Mouse (Mus musculus): ENCODE results near the gene Dnajb1.
"Not testable (repeated sequence)": the region's sequence is repeated elsewhere in the genome, so short reads cannot be mapped to it uniquely, and the experiment has no call there.

Dnajb1 gene

DNA sequence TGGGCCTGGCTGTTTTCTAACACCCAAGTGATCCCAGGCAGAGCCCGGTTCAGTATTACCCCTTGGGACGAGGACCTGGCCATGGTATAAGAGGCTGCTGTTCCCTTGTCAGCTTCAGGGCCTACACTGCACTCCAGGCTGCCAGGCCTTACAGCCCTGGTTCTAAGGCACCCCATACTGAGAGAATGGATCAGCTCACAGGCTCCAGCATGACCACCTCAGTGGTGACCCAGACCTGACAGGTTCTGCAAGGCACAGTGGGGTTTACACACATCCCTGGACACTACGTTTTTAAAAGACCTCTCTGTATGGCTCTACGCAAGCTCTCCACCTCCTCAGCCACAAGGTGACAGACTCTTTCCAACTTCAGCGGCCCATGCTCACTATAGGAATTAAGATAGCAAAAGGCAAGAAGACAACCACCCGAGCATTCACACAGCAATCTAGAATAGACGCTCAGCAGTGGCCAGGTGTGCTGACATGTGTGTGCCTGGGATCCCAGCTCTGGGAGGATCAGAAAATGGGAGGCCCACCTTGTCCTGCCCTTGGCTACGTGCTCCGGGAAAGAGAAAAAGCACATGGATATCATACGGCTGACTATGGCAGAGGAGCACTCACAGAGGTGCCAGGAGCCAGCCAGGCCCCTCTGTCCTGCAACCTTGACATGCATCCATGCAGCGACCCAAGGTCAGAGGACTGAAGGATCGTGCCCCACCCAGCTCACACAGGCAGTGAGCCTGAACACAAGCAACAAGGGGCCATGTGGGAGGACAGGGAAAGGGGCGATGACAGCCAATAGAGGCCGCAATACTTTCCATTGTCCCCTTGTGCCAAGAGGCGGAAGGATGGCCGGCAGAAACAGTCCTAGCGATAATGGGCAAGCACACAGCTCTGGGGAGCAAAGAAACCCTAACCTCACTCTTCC is 29.6 kb upstream of the Dnajb1 start:
- DNase-seq (ENCODE audit: low spot score in 2 of 2), result peak; percentile 0 to 4

DNA sequence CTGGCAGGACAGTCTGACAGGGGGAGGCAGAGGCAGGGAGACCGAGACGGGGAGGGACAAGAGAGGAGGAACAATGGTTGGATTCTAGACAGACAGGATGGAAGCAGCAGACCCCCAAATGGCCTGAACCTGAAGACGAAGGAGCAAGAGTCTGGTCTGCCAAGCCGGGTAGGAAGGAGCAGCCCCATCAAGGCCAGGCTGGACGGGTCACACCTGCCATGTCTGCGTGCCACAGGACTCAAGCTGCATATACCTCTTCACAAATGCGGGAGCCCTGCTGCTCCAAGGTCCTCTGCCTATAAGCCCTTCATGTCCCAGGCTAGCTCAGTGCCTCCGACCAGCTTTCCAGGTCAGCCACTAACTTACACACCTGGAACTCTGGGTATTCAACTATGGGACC is 28.3 kb upstream of the Dnajb1 start:
- no peak for DNase-seq (ENCODE audit: low spot score in 2 of 2)

DNA sequence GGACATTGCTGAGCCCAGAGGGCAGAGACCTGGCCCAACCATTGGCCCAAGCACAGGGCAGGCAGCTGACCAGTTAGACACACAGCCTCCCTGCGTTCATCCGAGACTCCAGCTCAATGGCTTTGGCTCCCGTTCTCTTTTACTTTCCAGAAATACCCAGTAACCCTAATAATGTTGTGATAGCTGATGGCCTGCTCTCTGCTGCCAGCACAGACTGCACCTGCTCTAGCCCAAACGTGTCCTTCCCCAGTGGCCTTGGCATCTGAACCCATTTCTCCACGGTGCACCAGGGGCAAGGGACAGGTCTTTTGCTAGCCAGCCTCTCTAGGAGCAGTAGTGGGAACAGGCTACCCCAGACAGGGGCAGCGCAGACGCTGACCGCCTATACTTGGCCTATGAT is 27.2 kb upstream of the Dnajb1 start:
- DNase-seq (ENCODE audit: low spot score in 2 of 2), result peak in 1 of 2 experiments; percentile 5

DNA sequence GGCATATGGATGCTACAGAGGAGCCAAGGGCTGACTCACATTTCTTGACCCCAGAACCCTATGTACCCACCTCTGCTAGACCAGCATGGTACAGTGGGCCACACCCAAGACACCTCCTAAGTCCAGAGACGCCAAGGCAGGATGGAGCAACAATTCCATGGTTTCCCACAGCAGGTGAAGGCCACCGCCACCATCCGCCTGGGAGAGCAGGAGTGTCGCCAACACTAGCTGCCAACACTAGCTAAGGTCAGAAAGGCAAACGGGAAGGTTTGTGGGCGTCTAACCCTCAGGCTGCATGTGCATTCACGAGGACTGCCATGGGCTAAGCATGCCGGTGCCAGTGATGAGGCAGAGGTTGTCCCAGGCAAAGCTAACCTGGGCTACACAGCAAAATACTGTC is 25.8 kb upstream of the Dnajb1 start:
- no peak for DNase-seq (ENCODE audit: low spot score in 2 of 2)

DNA sequence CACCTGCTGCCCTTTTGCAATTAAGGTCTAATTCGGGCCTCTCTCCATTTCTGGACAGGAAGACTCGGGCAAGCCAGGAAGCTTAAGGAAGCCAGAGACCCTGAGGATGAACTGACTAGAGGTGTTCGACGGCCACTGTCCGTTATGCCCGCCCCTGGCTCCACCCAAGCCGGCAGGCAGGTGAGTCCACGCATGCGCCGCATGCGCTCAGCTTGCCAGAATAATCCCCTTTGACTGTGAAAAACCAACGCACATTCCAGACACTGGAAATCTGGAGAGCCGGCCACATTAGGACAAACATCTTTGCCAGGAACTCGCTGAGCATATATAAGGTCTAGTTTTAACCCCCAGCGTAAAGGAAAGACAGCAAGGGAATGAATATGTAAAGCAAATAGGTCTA is 24.8 kb upstream of the Dnajb1 start:
- DNase-seq (ENCODE audit: low spot score in 2 of 2), result no peak

DNA sequence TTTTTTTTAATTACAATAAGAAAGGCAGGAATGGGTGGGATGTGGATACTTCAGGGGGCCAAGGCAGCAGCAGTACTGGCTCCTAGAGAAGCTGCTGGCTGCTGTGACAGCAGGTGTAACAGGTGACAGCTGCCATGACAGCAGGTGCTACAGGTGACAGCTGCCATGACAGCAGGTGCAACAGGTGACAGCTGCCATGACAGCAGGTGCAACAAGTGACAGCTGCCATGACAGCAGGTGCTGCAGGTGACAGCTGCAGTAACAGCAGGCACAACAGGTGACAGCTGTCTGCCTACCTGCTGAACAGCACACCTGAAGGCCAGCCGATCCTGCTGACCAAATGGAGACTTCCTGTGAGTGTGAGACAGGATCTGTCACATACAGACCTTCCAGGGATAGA is 23.2 kb upstream of the Dnajb1 start:
- DNase-seq (ENCODE audit: low spot score in 2 of 2), result no peak

DNA sequence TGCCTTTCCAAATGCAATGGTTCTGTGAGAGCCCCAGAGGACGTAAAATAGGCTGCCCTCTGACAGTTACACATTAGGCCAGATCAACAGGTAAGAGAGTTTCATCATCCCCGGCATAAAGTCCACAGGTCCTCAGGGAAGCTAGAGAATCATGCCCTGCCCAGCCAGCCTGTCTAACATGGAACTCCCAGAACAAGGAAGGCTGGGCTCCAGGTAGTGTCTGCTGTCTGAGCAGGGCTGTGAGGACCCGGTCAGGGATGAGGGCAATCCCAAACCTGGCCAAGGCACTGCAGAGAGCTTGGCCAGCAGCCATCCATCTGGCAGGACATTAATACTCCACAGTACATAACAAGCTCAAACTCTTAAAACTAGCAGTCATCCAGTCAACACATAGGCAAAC is 22.7 kb upstream of the Dnajb1 start:
- DNase-seq (ENCODE audit: low spot score in 2 of 2), result no peak

DNA sequence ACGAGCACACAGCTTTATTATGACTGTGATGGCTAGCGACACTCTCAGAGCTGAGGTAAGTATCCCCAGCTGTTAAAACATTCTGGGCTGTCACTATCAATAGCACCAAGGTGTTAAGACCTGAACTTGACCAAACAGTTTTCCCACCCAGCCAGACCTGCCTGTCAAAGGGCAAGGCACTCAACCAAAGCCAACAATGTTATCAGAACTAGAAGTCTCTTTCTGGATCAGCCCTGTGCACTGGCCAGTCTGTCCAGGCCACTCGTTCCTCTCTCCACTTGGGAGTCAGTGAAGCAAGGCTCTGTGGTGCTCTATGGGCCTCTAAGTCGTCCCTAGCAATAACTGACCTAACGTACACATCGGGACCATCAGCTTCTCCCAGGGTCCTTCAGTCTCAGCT is 20.3 kb upstream of the Dnajb1 start:
- DNase-seq (ENCODE audit: low spot score in 2 of 2), result no peak

DNA sequence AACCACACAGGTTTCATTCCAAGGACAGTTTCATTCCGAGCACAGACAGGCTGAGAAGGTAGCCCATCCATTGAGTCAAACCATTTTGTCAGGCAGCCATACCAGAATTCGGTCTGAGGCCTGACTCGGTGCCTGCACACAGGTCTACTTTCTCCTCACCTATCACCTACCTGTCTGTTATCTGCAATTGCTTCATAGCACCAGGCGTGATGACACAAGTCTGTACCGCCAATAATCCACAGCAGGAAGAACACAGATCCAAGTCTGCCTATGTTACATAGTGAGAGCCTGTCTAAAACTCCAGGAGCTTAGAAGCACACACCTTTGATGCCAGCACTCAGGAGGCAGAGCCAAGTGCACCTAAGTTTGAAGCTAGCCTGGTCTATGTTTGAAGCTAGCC is 19.1 kb upstream of the Dnajb1 start:
- DNase-seq (ENCODE audit: low spot score in 2 of 2), result no peak

DNA sequence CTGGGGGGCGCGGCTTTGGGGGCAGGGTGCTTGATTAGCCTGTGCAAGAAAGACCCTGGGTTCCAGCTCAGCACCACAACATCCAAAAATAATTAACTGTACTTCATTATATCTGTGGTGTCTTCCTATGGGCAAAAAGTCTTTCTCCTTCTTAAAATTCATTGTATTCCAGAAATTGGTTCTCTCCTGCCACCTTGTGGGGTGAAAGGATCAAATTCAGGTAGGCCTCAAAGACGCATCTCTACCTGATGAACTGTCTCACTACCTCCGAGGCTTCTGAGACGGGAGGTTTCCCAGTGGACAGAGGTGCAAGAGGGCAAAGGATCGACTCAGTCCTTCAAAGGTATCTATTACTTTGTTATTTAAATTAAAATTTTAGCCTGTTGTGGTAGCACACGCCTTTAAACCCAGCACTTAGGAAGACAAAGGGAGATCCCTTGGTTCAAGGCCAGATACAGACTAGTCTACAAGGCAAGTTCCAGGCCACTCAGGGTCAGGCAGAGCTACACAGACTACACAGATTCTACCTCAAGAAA is 17.4 kb upstream of the Dnajb1 start:
- DNase-seq (ENCODE audit: low spot score in 2 of 2), result no peak

DNA sequence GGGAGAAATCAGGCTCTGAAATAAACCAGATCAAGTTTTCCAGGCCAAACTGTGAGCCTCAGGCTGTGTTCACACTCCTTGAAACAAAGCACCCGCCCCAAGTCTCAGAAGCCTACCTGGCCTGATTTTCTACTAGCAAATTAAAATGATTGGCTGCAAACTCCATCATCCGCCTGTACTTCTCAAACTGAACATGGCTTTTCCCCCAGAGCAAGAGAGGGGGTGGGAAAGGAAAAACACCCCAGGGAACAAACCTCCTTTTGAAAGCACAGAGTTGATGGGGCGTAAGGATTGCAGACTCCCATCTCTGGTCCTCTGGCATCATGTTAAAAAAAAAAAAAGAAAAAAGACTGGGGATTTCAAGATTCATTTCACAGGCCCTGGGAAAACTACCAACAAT is 15.3 kb upstream of the Dnajb1 start:
- no peak for DNase-seq (ENCODE audit: low spot score in 2 of 2)

DNA sequence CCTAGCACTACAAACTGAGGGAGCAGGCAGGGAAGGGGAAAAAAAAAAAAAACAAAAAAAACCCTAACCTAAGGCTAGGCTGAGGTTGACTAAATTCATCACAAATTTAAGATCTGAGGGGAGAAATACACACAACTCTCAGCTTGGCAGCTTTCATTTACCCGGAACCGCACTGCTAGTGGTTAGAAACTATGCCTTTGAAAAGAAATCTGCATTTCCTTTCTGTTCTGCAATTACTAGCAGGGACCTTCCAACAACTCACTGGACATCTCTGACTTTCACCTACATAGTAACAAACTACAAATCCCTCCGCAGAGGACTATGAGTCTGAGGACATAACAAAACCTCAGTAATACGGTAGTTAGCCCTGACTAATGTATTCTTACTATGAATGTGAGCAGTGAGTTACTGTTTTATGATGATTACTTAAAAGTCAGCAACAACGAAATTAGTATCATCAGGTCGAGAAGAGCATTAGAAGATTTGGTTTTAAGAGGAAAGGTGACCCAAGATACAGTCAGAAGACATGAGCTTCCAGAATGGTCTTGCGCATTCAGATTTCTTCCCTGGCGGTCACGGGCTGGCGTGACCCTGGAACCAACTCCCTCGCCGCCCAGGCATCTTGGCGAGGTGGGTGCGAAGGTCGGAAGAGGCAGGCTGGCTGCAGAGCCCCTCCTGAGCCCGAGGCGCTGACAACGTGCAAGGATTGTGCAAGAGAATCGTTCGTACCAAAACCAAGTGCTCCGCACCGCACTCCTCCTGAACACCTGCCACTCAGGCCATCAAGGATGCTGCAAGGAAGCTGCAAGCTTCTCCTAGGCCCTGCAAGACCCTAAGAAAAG is 14.4 kb upstream of the Dnajb1 start:
- DNase-seq (ENCODE audit: low spot score in 2 of 2), result no peak

DNA sequence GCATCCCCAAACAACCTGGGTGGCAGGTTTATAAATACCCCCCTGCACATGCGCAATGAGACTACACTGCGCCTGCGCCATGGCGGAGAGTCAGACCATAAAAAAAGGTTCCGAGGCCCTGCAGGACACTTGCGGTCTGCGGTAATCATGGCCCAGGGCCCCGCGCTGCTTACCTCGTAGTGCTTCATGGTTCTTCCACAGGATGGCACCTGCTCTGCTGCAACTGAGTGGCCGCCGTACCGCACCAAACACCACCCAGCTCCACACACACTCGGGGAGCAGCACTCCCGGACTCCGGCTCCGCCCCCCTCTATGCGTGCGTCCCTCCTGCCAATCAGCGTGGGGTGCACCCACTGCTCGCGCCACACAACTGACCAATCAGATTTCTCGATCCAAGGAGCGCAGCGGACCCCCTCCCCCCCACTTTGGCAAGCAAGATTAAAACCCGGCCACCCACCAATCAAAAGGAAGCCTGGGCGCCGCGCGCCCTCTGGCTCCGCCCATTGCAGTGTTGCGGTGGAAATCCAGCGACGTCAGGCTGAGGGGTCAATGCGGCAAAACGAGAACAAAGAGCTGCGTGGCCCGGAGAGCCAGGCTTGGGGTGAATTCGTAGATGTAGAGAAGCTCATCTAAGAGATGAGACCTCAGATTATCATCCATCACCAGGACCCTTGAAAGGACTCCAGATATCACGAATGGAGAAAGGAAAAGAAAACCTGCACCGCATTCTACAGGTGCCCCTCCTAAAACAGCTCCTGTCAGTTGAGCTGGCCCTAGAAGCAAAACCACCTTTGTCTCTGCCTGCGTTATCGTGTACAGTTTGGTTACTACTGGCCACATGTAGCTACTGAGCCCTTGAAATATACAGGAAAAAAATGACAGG is 13.6 kb upstream of the Dnajb1 start:
- peak; percentile 92 for DNase-seq (ENCODE audit: low spot score in 2 of 2)

DNA sequence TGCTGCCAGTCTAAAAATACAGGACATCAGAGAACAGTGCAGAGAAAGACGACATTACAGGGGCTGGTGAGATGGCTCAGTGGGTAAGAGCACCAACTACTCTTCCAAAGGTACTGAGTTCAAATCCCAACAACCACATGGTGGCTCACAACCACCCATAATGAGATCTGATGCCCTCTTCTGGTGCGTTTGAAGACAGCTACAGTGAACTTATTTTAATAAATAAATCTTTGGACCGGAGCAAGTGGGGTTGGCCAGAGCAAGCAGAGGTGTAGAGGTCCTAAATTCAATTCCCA is 13.0 kb upstream of the Dnajb1 start:
- DNase-seq (ENCODE audit: low spot score in 2 of 2), result not testable (repeated sequence)

DNA sequence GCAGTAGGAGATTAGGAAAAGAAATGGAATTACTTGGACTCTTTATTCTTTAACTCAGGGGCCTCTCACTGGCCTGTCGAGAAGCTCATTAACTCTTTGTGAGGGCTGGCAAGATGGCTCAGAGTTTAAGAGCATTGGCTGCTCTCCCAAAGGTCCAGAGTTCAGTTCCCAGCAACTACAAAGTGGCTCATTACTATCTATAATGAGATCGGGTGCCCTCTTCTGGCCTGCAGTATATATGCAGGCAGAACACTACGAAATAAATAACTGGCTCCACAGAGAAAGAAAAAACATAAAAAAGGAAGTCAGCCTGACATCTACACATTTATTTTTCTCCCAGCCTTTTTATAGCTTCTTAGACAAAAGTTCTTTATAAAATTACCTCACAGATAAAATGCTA is 11.6 kb upstream of the Dnajb1 start:
- DNase-seq (ENCODE audit: low spot score in 2 of 2), result peak in 1 of 2 experiments; percentile 39

DNA sequence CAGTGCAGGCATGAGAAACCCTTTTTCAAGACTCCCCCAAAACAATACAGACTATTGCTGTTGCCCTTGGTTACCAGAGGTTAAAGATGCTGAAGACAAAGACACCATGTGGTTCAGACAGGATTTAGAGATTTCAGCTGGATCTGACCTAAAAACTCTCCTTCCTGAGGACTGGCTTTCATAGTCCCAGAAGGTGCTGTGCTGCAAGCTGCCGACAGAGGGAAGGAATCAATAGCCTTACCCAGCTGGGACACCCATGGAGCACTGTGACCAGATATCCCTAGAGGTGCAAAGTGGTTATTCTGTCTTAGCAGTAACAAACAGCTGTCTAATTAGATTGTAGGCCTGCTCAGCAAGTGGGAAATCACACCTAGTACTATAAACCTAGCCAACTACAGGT is 9.8 kb upstream of the Dnajb1 start:
- DNase-seq (ENCODE audit: low spot score in 2 of 2), result no peak

DNA sequence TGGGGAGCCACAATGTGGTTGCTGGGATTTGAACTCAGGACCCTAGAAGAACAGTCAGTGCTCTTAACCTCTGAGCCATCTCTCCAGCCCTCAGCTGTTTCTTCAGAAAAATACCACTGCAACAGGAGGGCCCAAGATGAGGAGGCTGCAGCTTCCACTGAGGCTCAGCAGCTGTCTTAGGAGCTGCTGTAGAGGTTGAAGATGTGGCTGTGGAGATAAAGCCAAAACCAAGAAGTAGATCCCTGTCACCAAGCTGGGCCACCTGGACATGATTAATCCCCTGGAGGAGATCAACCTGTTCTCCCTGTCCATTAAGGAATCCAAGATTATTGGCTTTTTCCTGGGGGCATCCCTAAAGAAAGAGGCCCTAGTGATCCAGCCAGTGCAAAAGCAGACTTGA is 8.2 kb upstream of the Dnajb1 start:
- DNase-seq (ENCODE audit: low spot score in 2 of 2), result no peak

DNA sequence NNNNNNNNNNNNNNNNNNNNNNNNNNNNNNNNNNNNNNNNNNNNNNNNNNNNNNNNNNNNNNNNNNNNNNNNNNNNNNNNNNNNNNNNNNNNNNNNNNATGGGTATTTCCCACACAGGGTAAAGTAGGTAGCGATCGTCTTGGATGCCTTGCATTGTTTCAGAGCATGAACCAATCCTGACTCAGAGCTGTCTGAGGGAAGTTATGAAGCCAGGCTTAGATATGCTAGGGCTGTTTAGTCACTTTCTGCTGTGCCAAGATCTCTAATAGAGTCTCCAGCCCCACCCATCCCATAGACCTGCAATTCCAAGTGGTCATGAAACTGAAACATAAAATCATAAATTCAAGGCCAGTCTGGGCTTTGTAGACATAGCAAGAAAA is 5.4 kb upstream of the Dnajb1 start:
- DNase-seq (ENCODE audit: low spot score in 2 of 2), result no peak

DNA sequence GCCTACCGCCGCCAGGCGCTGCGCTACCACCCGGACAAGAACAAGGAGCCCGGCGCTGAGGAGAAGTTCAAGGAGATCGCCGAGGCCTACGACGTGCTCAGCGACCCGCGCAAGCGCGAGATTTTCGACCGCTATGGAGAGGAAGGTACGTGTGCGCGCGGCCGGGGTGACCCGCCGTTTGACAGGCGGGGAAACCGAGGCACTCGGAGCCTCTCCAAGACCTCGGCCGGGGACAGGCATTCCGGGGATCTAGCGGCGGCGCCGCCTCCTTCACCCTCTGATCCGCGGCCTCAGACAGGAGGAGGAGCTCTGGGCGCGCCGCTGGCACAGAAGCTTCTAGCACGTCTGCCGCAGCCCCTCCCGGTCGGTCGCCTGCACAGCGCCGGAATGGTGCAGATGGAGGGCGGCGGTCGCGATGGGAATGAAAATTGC is 421 bp downstream of the Dnajb1 start:
- DNase-seq (ENCODE audit: low spot score in 2 of 2), result peak; percentile 70 to 77

DNA sequence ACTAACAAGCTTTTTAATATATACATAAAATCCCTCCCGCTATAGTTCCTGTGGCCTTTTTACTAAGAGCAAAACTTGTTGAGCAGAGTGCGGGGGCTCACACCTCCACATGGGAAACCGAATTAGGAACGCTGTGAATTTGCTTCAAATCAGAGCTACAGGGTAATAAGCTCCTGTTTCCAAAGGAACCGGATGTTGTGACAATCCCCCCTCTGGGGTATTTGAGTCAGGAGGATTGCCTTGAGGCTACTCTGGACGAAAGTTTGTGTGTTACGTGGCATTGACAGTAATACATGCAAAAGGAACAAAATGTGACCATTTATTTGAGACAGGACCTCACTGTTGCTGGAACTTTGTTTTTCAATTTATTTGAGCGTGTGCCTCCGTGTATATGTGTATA is 1.1 kb downstream of the Dnajb1 start:
- DNase-seq (ENCODE audit: low spot score in 2 of 2), result no peak

DNA sequence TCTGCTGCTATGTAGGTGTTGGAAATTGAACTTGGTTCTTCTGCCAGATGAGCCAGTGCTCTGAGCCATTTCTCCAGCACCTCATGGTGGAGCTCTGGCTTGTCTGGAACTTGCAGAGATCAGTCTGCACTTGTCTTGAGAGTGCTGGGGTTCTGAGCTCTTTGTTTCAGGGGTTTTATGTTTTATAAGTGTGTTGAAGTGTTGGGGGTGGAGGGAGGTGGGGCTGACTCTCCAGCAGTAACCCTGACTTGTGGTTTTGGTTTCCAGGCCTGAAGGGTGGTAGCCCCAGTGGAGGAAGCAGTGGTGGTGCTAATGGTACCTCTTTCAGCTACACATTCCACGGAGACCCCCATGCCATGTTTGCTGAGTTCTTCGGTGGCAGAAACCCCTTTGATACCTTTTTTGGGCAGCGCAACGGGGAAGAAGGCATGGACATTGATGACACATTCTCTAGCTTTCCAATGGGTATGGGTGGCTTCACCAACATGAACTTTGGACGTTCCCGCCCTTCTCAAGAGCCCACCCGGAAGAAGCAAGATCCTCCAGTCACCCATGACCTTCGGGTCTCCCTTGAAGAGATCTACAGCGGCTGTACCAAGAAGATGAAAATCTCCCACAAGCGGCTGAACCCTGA is 1.7 kb downstream of the Dnajb1 start:
- DNase-seq (ENCODE audit: low spot score in 2 of 2), result no peak

Data from spleen, postnatal 14 days (tissue).